Mouse (Mus musculus) E14TG2a.4 (cell line): ENCODE measurements around the gene Pparg.

Experiments used
- CTCF ChIP-seq: conservative IDR thresholded peaks from 2 replicates; pipeline ENCODE4 v1.5.1; 2014; ENCODE audit warnings: low read length
- POU5F1 ChIP-seq: IDR thresholded peaks from 2 replicates; pipeline ENCODE4 v1.6.1; 2014; ENCODE audit warnings: low read length, borderline replicate concordance

DNA sequence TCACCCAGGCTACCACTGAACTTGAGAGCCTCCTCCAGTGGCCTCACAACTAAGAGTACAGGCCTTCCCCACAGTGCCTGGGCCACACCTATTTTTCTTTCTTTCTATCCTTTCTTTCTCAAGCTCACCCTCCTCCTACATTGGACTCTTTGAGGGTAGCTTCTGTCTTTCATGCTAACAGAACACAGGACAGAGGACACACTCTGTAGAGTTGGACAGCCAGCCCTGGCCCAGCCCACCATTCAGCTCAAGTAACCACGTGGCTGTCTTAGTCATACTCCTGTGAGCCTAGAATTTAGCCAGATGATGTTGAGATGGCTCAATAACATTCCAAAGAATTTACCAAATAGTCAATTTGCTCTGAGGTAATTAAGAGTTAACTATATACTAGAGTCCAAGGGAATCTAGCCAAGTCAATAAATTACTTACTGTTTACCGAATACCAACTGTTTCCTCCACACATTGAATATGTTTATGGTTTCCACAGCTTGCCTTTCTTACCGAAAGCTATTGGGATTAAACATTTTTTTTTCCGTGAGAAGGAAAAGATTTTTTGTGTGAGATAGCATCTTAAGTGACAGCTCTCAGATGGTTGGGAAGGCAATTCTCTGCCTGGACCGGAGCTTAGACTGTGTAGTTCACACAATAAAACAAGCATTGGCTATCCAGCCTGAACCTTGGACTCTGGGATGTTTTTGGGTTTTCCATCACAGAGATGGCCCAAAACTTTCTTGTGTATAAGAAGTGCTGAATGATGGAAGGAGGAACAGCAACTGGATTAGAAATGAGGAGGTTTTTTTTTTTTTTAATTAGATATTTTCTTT lies 10.9 kb upstream of the Pparg start:
- TF ChIP-seq CTCF = no peak
- TF ChIP-seq POU5F1 = no peak
